Mouse (Mus musculus): ENCODE data around the gene Usp44. TPM values are rescaled to one million over a fixed set of nuclear protein-coding genes. Genes with fewer than 3 reads are reported as not detected.
A peak's percentile ranks its signal among the peaks of the same experiment; 100 is the strongest.

Gene Usp44
- polyA plus RNA-seq, 1 experiment from 2014 or later, result 1.1 TPM

DNA sequence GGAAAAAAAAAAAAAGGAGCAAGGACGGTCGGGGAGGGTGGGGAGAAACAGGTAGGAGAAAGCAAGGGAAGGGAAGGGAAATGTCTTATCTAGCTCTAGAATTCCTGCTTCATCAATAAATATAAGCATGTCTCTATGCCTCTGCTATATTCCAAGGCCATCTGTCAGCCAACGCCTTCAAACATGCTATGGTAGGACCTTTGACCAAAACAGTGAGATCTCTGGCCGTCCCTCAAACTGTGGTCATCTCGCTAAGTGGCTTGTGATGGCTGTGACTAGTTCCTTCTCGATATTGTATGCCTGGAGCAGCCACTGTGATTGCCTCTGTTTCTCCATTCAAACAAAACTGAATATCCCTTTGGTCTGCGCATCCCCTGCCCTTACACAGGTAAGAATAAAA is 19.3 kb upstream of the Usp44 start:
- H3K27me3 ChIP-seq (ENCODE audit: control insufficient read depth, insufficient read depth, low read length), result no peaks in the 10 kb centered on the region
- no peak overlapping the region for H3K9ac ChIP-seq (ENCODE audit: low read depth, low read length)
- no peaks in the 10 kb centered on the region for H3K4me1 ChIP-seq (ENCODE audit: control insufficient read depth, insufficient read depth, low read length)
- no peak overlapping the region for H3K27ac ChIP-seq (ENCODE audit: low read depth, low read length)
- H3K36me3 ChIP-seq (ENCODE audit: control insufficient read depth, insufficient read depth, low read length), result no peaks in the 10 kb centered on the region
- H3K9me3 ChIP-seq (replicated peaks; ENCODE audit: control insufficient read depth, low read length), result no peaks in the 10 kb centered on the region
- 82% methylated on average over 7 of the region's 7 CpGs for WGBS (ENCODE audit: insufficient replicate concordance)
- no peak overlapping the region for H3K4me3 ChIP-seq (ENCODE audit: low read depth, low read length)
- no peak overlapping the region for H3K4me2 ChIP-seq
- no peak for ATAC-seq (replicated peaks; ENCODE audit: insufficient number of reproducible peaks, low FRiP score, low TSS enrichment)

DNA sequence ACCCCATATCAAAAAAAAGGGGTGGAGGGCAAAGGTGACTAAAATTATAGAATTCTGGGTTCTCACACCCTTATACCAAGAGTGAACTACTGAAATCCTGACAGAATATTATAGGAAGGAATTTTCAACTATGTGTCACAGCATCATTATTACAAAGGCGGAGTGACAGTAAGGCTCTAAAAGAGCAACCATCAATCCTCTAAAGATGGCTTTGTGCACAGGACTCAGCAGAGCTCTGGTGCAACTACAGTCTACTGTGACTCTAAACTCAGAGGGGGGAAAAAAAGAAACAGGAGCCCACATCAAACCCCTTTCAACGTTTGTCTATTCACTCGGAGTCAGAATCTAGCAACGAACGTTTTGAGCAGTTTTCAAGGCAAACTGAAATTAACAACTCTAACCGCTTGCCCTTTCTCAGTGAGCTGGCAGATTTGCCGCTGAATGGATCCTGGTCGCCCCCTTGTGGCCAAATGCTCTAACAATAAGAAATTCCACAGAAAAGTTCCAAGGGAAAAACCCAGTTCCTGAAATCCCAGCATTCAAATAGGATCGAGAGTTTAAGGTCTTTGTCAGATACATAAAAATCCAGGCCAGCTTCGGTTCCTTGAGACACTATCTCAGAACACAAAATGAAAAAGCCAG is 18.5 kb upstream of the Usp44 start:
- no peaks in the 10 kb centered on the region for H3K4me1 ChIP-seq (ENCODE audit: control insufficient read depth, insufficient read depth, low read length)
- no peaks in the 10 kb centered on the region for H3K9me3 ChIP-seq (replicated peaks; ENCODE audit: control insufficient read depth, low read length)

DNA sequence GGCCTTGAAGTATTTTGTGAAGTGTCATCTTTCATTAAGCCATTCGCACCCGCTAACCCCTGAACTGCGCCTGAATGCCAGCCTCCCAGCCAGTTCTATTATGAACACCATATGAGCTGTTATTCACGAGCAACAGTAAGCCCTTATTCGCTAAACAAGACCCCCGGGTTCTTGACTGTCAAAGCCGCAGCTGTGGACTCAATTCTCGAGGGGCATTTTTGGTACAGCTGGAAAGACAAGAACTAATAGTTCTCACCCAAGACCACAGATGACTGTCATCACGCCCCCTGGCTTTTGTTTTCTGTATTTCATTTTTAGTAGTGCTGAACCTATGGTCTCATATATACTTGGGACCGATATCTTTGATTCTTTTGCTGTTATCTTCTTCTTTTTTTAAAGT is 17.6 kb upstream of the Usp44 start:
- Histone ChIP-seq H3K9ac (ENCODE audit: low read depth, low read length) (no peak overlapping the region), H3K4me1 (ENCODE audit: control insufficient read depth, insufficient read depth, low read length) (no peaks in the 10 kb centered on the region), H3K27ac (ENCODE audit: low read depth, low read length) (no peak overlapping the region), H3K9me3 (replicated peaks; ENCODE audit: control insufficient read depth, low read length) (no peaks in the 10 kb centered on the region), H3K36me3 (ENCODE audit: control insufficient read depth, insufficient read depth, low read length) (no peaks in the 10 kb centered on the region), H3K4me3 (ENCODE audit: low read depth, low read length) (no peak overlapping the region), H3K27me3 (ENCODE audit: control insufficient read depth, insufficient read depth, low read length) (no peaks in the 10 kb centered on the region), H3K4me2 (no peak overlapping the region)
- WGBS (ENCODE audit: insufficient replicate concordance), result 79% methylated on average over 10 of the region's 10 CpGs
- ATAC-seq (replicated peaks; ENCODE audit: insufficient number of reproducible peaks, low FRiP score, low TSS enrichment), result no peak

More for the DNA sequence above, 18.5 kb upstream of the Usp44 start:
- no peaks in the 10 kb centered on the region for H3K36me3 ChIP-seq (ENCODE audit: control insufficient read depth, insufficient read depth, low read length)
- H3K27ac ChIP-seq (ENCODE audit: low read depth, low read length), result no peak overlapping the region
- no peak overlapping the region for H3K9ac ChIP-seq (ENCODE audit: low read depth, low read length)
- ATAC-seq (replicated peaks; ENCODE audit: insufficient number of reproducible peaks, low FRiP score, low TSS enrichment), result no peak
- WGBS (ENCODE audit: insufficient replicate concordance), result 16% methylated on average over 10 of the region's 10 CpGs
- H3K4me2 ChIP-seq, result no peak overlapping the region
- H3K27me3 ChIP-seq (ENCODE audit: control insufficient read depth, insufficient read depth, low read length), result no peaks in the 10 kb centered on the region
- H3K4me3 ChIP-seq (ENCODE audit: low read depth, low read length), result no peak overlapping the region

DNA sequence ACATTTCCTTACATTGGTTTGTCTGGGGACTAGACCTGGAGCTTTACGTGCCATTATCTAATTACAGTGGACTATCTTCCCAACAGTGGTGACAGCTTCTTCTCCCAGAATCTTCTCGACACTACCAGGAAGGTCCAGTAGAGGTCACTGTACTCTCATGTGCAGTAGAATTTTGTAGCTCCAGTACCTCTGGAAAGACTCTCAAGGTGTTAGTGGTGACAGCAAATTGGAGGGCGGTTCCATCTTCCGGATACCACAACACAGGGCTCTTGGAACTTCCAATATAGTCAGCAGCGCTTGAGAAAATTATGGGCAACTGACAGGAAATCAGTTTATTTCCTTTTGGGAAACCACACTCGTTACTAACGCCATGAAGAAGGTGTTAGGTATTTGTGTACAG is 12.7 kb upstream of the Usp44 start:
- Histone ChIP-seq H3K9me3 (replicated peaks; ENCODE audit: control insufficient read depth, low read length) (no peaks in the 10 kb centered on the region), H3K27ac (ENCODE audit: low read depth, low read length) (no peak overlapping the region), H3K4me2 (no peak overlapping the region), H3K9ac (ENCODE audit: low read depth, low read length) (no peak overlapping the region), H3K27me3 (ENCODE audit: control insufficient read depth, insufficient read depth, low read length) (no peaks in the 10 kb centered on the region), H3K4me3 (ENCODE audit: low read depth, low read length) (no peak overlapping the region), H3K36me3 (ENCODE audit: control insufficient read depth, insufficient read depth, low read length) (no peaks in the 10 kb centered on the region), H3K4me1 (ENCODE audit: control insufficient read depth, insufficient read depth, low read length) (no peaks in the 10 kb centered on the region)
- WGBS (ENCODE audit: insufficient replicate concordance), result 27% methylated on average over 7 of the region's 7 CpGs
- no peak for ATAC-seq (replicated peaks; ENCODE audit: insufficient number of reproducible peaks, low FRiP score, low TSS enrichment)

DNA sequence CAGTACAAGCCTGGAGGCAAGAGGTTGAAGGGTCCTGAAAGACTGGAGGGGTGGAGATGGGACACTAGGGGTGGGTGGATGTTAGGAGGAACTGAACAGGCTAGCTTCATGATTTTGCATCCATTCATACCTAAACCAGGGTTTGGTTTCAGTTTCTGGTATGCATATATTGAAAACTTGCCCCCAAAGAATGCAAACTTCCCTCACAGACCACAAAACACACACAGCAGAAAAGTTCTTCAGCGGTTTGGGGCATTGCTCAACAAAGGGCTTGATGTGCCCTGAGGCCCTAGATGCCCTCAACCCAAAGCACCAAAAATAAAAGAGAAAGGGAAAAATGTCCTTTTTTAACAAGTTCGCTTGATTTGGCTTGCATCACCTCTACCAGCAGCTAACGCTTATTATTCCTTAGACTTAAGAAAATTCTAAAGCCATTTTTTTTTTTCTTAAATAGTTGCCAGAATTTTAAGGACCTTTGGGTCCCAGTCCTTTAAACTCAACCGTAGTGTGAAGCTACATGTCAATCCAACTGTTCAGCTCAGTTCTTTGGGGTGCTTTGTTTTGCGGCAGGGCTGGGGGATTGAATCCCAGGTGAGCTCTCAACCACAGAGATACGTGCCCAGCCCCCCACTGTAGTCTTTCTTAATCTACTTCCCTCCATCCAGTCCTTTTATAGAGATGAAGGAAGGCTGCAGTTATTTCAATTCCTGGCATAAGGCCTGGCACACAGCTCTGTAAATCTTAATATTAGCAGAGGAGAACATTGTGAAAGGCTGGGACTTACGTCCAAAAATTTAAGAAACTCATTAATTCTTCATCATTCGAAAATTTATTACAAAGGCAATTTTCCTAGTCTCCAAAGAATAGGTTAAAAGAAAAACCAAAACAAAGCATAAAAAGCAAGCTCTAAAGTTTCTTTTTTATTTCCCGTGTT is 1.2 kb upstream of the Usp44 start:
- Histone ChIP-seq H3K27me3 (ENCODE audit: control insufficient read depth, insufficient read depth, low read length) (peaks cover 43% of the 10 kb centered on the region), H3K9ac (ENCODE audit: low read depth, low read length) (no peak overlapping the region), H3K4me1 (ENCODE audit: control insufficient read depth, insufficient read depth, low read length) (no peaks in the 10 kb centered on the region), H3K27ac (ENCODE audit: low read depth, low read length) (no peak overlapping the region), H3K36me3 (ENCODE audit: control insufficient read depth, insufficient read depth, low read length) (no peaks in the 10 kb centered on the region), H3K4me3 (ENCODE audit: low read depth, low read length) (no peak overlapping the region), H3K4me2 (no peak overlapping the region), H3K9me3 (replicated peaks; ENCODE audit: control insufficient read depth, low read length) (no peaks in the 10 kb centered on the region)
- no peak for ATAC-seq (replicated peaks; ENCODE audit: insufficient number of reproducible peaks, low FRiP score, low TSS enrichment)
- WGBS (ENCODE audit: insufficient replicate concordance), result 44% methylated on average over 9 of the region's 9 CpGs

DNA sequence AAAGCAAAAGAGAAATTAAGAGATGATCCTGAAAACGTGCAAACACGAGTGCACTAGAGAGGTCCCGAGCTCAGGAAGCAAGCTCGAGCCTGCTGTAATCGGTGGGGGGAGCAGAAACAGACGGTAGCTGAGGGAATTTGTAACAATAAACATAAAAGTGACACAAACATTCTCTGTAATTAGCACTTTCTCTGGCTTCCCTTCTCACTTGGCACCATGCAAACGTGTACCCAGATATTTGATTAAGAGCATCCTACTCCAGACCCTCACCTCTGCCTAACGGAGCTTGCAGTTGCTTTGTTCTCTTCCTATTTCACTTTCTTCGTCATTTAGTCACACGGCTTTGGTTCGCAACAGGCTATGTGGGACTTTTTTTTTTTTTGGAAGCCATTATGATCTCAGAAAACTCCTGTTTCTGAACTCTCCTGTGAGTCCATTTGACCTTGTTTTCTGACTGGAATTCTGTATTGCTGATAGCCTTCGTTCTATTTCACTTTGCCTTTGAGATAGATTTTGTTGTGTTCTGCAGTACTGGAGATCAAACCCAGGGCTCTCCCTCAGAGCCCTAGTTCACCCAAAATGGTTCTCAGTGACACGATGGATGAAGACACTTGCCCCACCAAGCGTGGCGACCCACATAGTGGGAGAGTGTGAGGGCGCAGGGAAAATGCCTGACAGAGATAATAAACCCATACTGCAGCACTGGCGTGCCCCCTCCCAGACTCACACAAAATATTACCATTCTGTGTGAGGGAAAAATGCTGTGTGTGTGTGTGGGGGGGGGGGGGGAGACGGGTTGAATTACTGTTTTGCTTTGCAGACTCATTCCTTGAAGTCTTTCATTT is 597 bp downstream of the Usp44 start:
- peak overlapping the region; percentile 55 for H3K4me2 ChIP-seq
- ATAC-seq (replicated peaks; ENCODE audit: insufficient number of reproducible peaks, low FRiP score, low TSS enrichment), result no peak
- H3K27me3 ChIP-seq (ENCODE audit: control insufficient read depth, insufficient read depth, low read length), result peaks cover 47% of the 10 kb centered on the region
- 0 out of 2 replicates have a peak overlapping the region, but pooled peaks have one; percentile 10 for H3K9ac ChIP-seq (ENCODE audit: low read depth, low read length)
- no peaks in the 10 kb centered on the region for H3K9me3 ChIP-seq (replicated peaks; ENCODE audit: control insufficient read depth, low read length)
- H3K27ac ChIP-seq (ENCODE audit: low read depth, low read length), result no peak overlapping the region
- H3K36me3 ChIP-seq (ENCODE audit: control insufficient read depth, insufficient read depth, low read length), result no peaks in the 10 kb centered on the region
- no peaks in the 10 kb centered on the region for H3K4me1 ChIP-seq (ENCODE audit: control insufficient read depth, insufficient read depth, low read length)
- H3K4me3 ChIP-seq (ENCODE audit: low read depth, low read length), result peak overlapping the region; percentile 33
- WGBS (ENCODE audit: insufficient replicate concordance), result 5% methylated on average over 18 of the region's 18 CpGs

DNA sequence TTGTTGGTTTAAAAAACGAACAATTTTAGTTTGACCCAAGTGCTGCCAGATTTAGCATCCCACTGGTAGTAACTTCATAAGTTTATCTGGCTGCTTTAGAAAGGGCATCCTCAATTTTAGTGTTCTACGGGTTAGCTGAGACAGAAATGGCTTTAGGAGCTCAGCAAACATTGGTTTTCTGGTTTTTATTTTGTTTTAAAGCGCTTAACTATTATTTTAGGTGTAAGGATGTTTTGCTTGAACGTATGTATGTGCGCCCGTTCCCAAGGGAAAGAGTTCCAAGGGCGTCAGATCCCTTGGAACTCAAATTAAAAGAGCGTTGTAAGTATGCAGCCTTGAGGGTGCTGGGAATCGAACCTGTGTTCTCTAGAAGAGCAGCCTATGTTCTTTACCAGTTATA is 1.5 kb downstream of the Usp44 start:
- no peaks in the 10 kb centered on the region for H3K36me3 ChIP-seq (ENCODE audit: control insufficient read depth, insufficient read depth, low read length)
- no peak overlapping the region for H3K4me3 ChIP-seq (ENCODE audit: low read depth, low read length)
- ATAC-seq (replicated peaks; ENCODE audit: insufficient number of reproducible peaks, low FRiP score, low TSS enrichment), result no peak
- WGBS (ENCODE audit: insufficient replicate concordance), result 27% methylated on average over 9 of the region's 9 CpGs
- H3K4me2 ChIP-seq, result peak overlapping the region; percentile 98; the same call in 1 of the 2 replicates
- H3K27me3 ChIP-seq (ENCODE audit: control insufficient read depth, insufficient read depth, low read length), result peaks cover 47% of the 10 kb centered on the region
- no peaks in the 10 kb centered on the region for H3K9me3 ChIP-seq (replicated peaks; ENCODE audit: control insufficient read depth, low read length)
- no peak overlapping the region for H3K9ac ChIP-seq (ENCODE audit: low read depth, low read length)
- no peak overlapping the region for H3K27ac ChIP-seq (ENCODE audit: low read depth, low read length)
- no peaks in the 10 kb centered on the region for H3K4me1 ChIP-seq (ENCODE audit: control insufficient read depth, insufficient read depth, low read length)

DNA sequence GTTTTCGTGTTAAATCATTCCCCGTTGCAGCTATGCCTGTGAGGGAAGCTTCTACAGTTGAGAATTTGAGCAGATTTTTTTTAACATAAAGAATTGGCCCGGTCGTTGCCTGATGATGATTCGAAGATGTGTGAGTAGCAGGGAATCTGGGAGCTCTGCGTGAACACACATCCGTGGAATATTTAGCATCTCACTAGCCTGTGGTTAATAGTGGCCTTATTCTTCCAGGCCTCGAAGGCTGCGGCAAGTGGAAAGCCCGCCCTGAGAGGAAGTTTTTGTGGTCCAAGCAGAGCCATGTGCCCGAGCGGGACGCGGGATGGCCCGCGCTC is 2.0 kb downstream of the Usp44 start:
- no peaks in the 10 kb centered on the region for H3K9me3 ChIP-seq (replicated peaks; ENCODE audit: control insufficient read depth, low read length)
- ATAC-seq (replicated peaks; ENCODE audit: insufficient number of reproducible peaks, low FRiP score, low TSS enrichment), result no peak
- peak overlapping the region; percentile 98 for H3K4me2 ChIP-seq
- peak overlapping the region; percentile 65; the same call in 1 of the 2 replicates for H3K9ac ChIP-seq (ENCODE audit: low read depth, low read length)
- H3K27ac ChIP-seq (ENCODE audit: low read depth, low read length), result no peak overlapping the region
- H3K4me1 ChIP-seq (ENCODE audit: control insufficient read depth, insufficient read depth, low read length), result no peaks in the 10 kb centered on the region
- 3% methylated on average over 16 of the region's 16 CpGs for WGBS (ENCODE audit: insufficient replicate concordance)
- H3K27me3 ChIP-seq (ENCODE audit: control insufficient read depth, insufficient read depth, low read length), result peaks cover 47% of the 10 kb centered on the region
- H3K4me3 ChIP-seq (ENCODE audit: low read depth, low read length), result peak overlapping the region; percentile 84
- H3K36me3 ChIP-seq (ENCODE audit: control insufficient read depth, insufficient read depth, low read length), result no peaks in the 10 kb centered on the region
